Mouse (Mus musculus): ENCODE data around the gene Cd55.
A peak's percentile ranks its signal among the peaks of the same experiment; 100 is the strongest.
"Not testable (repeated sequence)": the region's sequence is repeated elsewhere in the genome, so short reads cannot be mapped to it uniquely, and the experiment has no call there.

Gene Cd55

GRCm38 (mm10) chr1:130427175-130427853, 35.2 kb downstream of the Cd55 start:
- DNase-seq (ENCODE audit: low spot score): not testable (repeated sequence)

GRCm38 (mm10) chr1:130422664-130423111, 39.9 kb downstream of the Cd55 start, which contains the start of gene Cd55b:
Gene Cd55b (minus strand): TSS chr1:130423009.
- DNase-seq (ENCODE audit: low spot score): peak; percentile 8

DNA sequence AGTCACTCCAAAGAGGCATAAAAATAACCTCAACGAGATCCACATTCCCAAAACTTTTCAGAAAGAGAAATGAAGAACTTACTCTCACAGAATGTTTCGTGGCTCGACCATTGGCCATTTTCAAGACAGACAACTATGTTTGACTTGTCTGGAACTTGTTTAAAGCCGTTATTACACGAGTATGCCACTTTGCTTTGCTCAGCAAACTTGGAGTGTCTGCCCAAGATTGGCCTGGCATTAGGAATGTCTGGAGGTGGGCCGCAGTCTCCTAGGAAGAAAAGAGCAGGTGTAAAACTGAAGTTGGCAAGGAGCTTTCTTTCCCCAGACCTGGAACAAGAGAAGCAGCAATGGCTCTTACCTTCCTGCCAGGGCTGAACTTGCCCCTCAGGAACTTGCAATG, 40.5 kb downstream of the Cd55 start:
- not testable (repeated sequence) for DNase-seq (ENCODE audit: low spot score)

GRCm38 (mm10) chr1:130397109-130397508, 65.4 kb downstream of the Cd55 start:
- not testable (repeated sequence) for DNase-seq (ENCODE audit: low spot score)
